Mouse (Mus musculus): ENCODE measurements around the gene Btbd2.
A peak's percentile ranks its signal among the peaks of the same experiment; 100 is the strongest.
"Not testable (repeated sequence)": the region's sequence is repeated elsewhere in the genome, so short reads cannot be mapped to it uniquely, and the experiment has no call there.

Btbd2 gene

GRCm38 (mm10) chr10:80655406-80656129 lies 1.3 kb downstream of the Btbd2 start:
- peak; percentile 12; the same call in 1 of the 2 replicates for ATAC-seq (ENCODE audit: insufficient number of reproducible peaks, low FRiP score, low TSS enrichment)

GRCm38 (mm10) chr10:80654866-80655265 lies 2.0 kb downstream of the Btbd2 start:
- no peak for ATAC-seq (ENCODE audit: insufficient number of reproducible peaks, low FRiP score, low TSS enrichment)

GRCm38 (mm10) chr10:80653156-80653720 lies 3.6 kb downstream of the Btbd2 start:
- no peak for ATAC-seq (ENCODE audit: insufficient number of reproducible peaks, low FRiP score, low TSS enrichment)

GRCm38 (mm10) chr10:80650392-80650791 lies 6.5 kb downstream of the Btbd2 start:
- no peak for ATAC-seq (ENCODE audit: insufficient number of reproducible peaks, low FRiP score, low TSS enrichment)

GRCm38 (mm10) chr10:80649910-80650309 lies 7.0 kb downstream of the Btbd2 start:
- not testable (repeated sequence) for ATAC-seq (ENCODE audit: insufficient number of reproducible peaks, low FRiP score, low TSS enrichment)

GRCm38 (mm10) chr10:80646936-80647335 lies 9.9 kb downstream of the Btbd2 start:
- ATAC-seq (ENCODE audit: insufficient number of reproducible peaks, low FRiP score, low TSS enrichment) = no peak

- ATAC-seq (ENCODE audit: insufficient number of reproducible peaks, low FRiP score, low TSS enrichment) = no peak
Observed at GRCm38 (mm10) chr10:80635345-80635744, 21.5 kb downstream of the Btbd2 start.

GRCm38 (mm10) chr10:80628925-80629324 lies 27.9 kb downstream of the Btbd2 start:
- no peak for ATAC-seq (ENCODE audit: insufficient number of reproducible peaks, low FRiP score, low TSS enrichment)

- no peak for ATAC-seq (ENCODE audit: insufficient number of reproducible peaks, low FRiP score, low TSS enrichment)
Observed at GRCm38 (mm10) chr10:80627685-80628084, 29.2 kb downstream of the Btbd2 start.

GRCm38 (mm10) chr10:80625764-80626163 lies 31.1 kb downstream of the Btbd2 start:
- no peak for ATAC-seq (ENCODE audit: insufficient number of reproducible peaks, low FRiP score, low TSS enrichment)

- no peak for ATAC-seq (ENCODE audit: insufficient number of reproducible peaks, low FRiP score, low TSS enrichment)
Observed at GRCm38 (mm10) chr10:80623457-80624191, 33.2 kb downstream of the Btbd2 start.

- peak; percentile 26; the same call in 1 of the 2 replicates for ATAC-seq (ENCODE audit: insufficient number of reproducible peaks, low FRiP score, low TSS enrichment)
Observed at GRCm38 (mm10) chr10:80622661-80623456, 34.0 kb downstream of the Btbd2 start, which contains the start of gene Csnk1g2. TSS of gene Csnk1g2 (plus strand) at chr10:80622838.

GRCm38 (mm10) chr10:80621940-80622660 lies 34.8 kb downstream of the Btbd2 start:
- ATAC-seq (ENCODE audit: insufficient number of reproducible peaks, low FRiP score, low TSS enrichment) = peak; percentile 85

GRCm38 (mm10) chr10:80621690-80621939 lies 35.3 kb downstream of the Btbd2 start:
- no peak for ATAC-seq (ENCODE audit: insufficient number of reproducible peaks, low FRiP score, low TSS enrichment)

- ATAC-seq (ENCODE audit: insufficient number of reproducible peaks, low FRiP score, low TSS enrichment) = no peak
Observed at GRCm38 (mm10) chr10:80620796-80621689, 35.8 kb downstream of the Btbd2 start.

- no peak for ATAC-seq (ENCODE audit: insufficient number of reproducible peaks, low FRiP score, low TSS enrichment)
Observed at GRCm38 (mm10) chr10:80620365-80620764, 36.5 kb downstream of the Btbd2 start.

GRCm38 (mm10) chr10:80619465-80620244 lies 37.2 kb downstream of the Btbd2 start:
- no peak for ATAC-seq (ENCODE audit: insufficient number of reproducible peaks, low FRiP score, low TSS enrichment)

GRCm38 (mm10) chr10:80618181-80618580 lies 38.7 kb downstream of the Btbd2 start:
- ATAC-seq (ENCODE audit: insufficient number of reproducible peaks, low FRiP score, low TSS enrichment) = no peak

Measured in cerebellum, adult (tissue).